Mouse (Mus musculus): Measurements from ENCODE around the gene Nrxn2. TPM values are rescaled to one million over a fixed set of nuclear protein-coding genes. Genes with fewer than 3 reads are reported as not detected.

Gene Nrxn2
- polyA plus RNA-seq, 1 experiment from 2014 or later: 66.5 TPM

DNA sequence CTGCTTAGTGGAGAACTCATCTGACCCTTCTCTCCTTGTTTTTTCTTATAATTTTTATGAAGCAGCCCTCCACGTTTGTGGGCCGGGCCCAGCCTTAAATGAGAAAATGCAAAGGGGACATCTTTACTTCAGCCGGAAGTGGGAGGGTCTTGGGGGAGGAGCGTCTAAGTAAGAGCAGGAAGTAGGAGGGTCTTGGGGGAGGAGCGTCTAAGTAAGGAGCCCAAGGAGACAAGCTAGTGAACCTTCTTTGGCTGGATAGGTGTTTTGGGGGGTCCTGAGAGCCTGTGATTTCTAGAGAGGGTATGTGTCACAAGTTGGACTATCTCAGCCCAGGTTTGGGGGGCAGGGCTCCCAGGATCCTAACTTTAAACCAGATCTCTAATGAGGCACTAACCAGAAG lies 96.9 kb downstream of the Nrxn2 start:
- Histone ChIP-seq H3K9me3 (ENCODE audit: control insufficient read depth, low read length) (no peaks in the 10 kb centered on the region), H3K36me3 (ENCODE audit: control insufficient read depth, insufficient read depth, low read length) (peaks cover 33% of the 10 kb centered on the region), H3K27ac (ENCODE audit: low read depth, low read length) (no peak overlapping the region), H3K4me1 (ENCODE audit: control insufficient read depth, insufficient read depth, low read length) (peaks cover 21% of the 10 kb centered on the region), H3K27me3 (ENCODE audit: control insufficient read depth, insufficient read depth, low read length) (no peaks in the 10 kb centered on the region), H3K4me3 (ENCODE audit: low read depth, low read length) (no peak overlapping the region), H3K9ac (replicated peaks; ENCODE audit: low read depth, low read length) (no peak overlapping the region), H3K4me2 (ENCODE audit: low read depth, low read length) (no peak overlapping the region)
- 65% methylated on average over 5 of the region's 5 CpGs for WGBS
- ATAC-seq (ENCODE audit: low read depth): no peak

- H3K9ac ChIP-seq (replicated peaks; ENCODE audit: low read depth, low read length): no peak overlapping the region
- no peaks in the 10 kb centered on the region for H3K9me3 ChIP-seq (ENCODE audit: control insufficient read depth, low read length)
- no peak overlapping the region for H3K4me2 ChIP-seq (ENCODE audit: low read depth, low read length)
- H3K27me3 ChIP-seq (ENCODE audit: control insufficient read depth, insufficient read depth, low read length): no peaks in the 10 kb centered on the region
- no peak overlapping the region for H3K4me3 ChIP-seq (ENCODE audit: low read depth, low read length)
- peaks cover 21% of the 10 kb centered on the region for H3K4me1 ChIP-seq (ENCODE audit: control insufficient read depth, insufficient read depth, low read length)
- 62% methylated on average over 8 of the region's 8 CpGs for WGBS
- no peak overlapping the region for H3K27ac ChIP-seq (ENCODE audit: low read depth, low read length)
- ATAC-seq (ENCODE audit: low read depth): no peak
- peaks cover 40% of the 10 kb centered on the region for H3K36me3 ChIP-seq (ENCODE audit: control insufficient read depth, insufficient read depth, low read length)
Observed at GRCm38 (mm10) chr19:6516153-6516552, 97.6 kb downstream of the Nrxn2 start.

- 30% methylated on average over 5 of the region's 5 CpGs for WGBS
- H3K4me2 ChIP-seq (ENCODE audit: low read depth, low read length): no peak overlapping the region
- no peak overlapping the region for H3K4me3 ChIP-seq (ENCODE audit: low read depth, low read length)
- H3K36me3 ChIP-seq (ENCODE audit: control insufficient read depth, insufficient read depth, low read length): peaks cover 60% of the 10 kb centered on the region
- peaks cover 17% of the 10 kb centered on the region for H3K4me1 ChIP-seq (ENCODE audit: control insufficient read depth, insufficient read depth, low read length)
- ATAC-seq (ENCODE audit: low read depth): peak; percentile 25
- no peaks in the 10 kb centered on the region for H3K9me3 ChIP-seq (ENCODE audit: control insufficient read depth, low read length)
- H3K27me3 ChIP-seq (ENCODE audit: control insufficient read depth, insufficient read depth, low read length): no peaks in the 10 kb centered on the region
- H3K9ac ChIP-seq (replicated peaks; ENCODE audit: low read depth, low read length): no peak overlapping the region
- H3K27ac ChIP-seq (ENCODE audit: low read depth, low read length): peak overlapping the region; percentile 55
Observed at GRCm38 (mm10) chr19:6518601-6519000, 100.1 kb downstream of the Nrxn2 start.

GRCm38 (mm10) chr19:6519483-6519882 lies 101.0 kb downstream of the Nrxn2 start:
- Histone ChIP-seq H3K4me3 (ENCODE audit: low read depth, low read length) (no peak overlapping the region), H3K9ac (replicated peaks; ENCODE audit: low read depth, low read length) (no peak overlapping the region), H3K9me3 (ENCODE audit: control insufficient read depth, low read length) (no peaks in the 10 kb centered on the region), H3K27ac (ENCODE audit: low read depth, low read length) (no peak overlapping the region), H3K27me3 (ENCODE audit: control insufficient read depth, insufficient read depth, low read length) (no peaks in the 10 kb centered on the region), H3K36me3 (ENCODE audit: control insufficient read depth, insufficient read depth, low read length) (peaks cover 58% of the 10 kb centered on the region), H3K4me1 (ENCODE audit: control insufficient read depth, insufficient read depth, low read length) (peaks cover 17% of the 10 kb centered on the region), H3K4me2 (ENCODE audit: low read depth, low read length) (no peak overlapping the region)
- WGBS: 47% methylated on average over 2 of the region's 2 CpGs
- ATAC-seq (ENCODE audit: low read depth): 0 out of 2 replicates have a peak, but pooled peaks have one; percentile 24

DNA sequence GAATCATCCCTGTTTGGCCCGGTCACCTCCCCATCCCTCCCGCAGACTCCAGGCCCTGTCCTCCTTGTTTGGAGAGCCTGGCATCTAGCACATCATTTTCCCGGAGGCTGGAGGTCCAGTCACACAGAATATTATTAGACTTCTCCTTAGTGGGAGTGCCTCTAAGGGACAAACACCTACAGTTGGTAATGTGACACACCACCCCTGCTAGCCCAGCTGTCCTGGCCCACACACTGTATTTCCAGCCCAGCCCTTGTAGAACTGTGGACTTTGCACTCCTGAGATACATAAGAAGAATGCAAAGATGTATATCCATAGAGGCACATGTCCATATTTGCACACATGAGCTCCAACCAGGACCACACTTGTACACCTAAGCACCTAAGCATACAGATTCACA lies 103.1 kb downstream of the Nrxn2 start:
- no peaks in the 10 kb centered on the region for H3K27me3 ChIP-seq (ENCODE audit: control insufficient read depth, insufficient read depth, low read length)
- H3K9ac ChIP-seq (replicated peaks; ENCODE audit: low read depth, low read length): no peak overlapping the region
- H3K4me3 ChIP-seq (ENCODE audit: low read depth, low read length): no peak overlapping the region
- no peaks in the 10 kb centered on the region for H3K9me3 ChIP-seq (ENCODE audit: control insufficient read depth, low read length)
- peaks cover 17% of the 10 kb centered on the region for H3K4me1 ChIP-seq (ENCODE audit: control insufficient read depth, insufficient read depth, low read length)
- peaks cover 55% of the 10 kb centered on the region for H3K36me3 ChIP-seq (ENCODE audit: control insufficient read depth, insufficient read depth, low read length)
- H3K27ac ChIP-seq (ENCODE audit: low read depth, low read length): no peak overlapping the region
- H3K4me2 ChIP-seq (ENCODE audit: low read depth, low read length): no peak overlapping the region
- ATAC-seq (ENCODE audit: low read depth): no peak
- WGBS: 90% methylated on average over 3 of the region's 3 CpGs

GRCm38 (mm10) chr19:6522289-6522688 lies 103.8 kb downstream of the Nrxn2 start:
- no peaks in the 10 kb centered on the region for H3K27me3 ChIP-seq (ENCODE audit: control insufficient read depth, insufficient read depth, low read length)
- H3K4me1 ChIP-seq (ENCODE audit: control insufficient read depth, insufficient read depth, low read length): peaks cover 17% of the 10 kb centered on the region
- no peak overlapping the region for H3K4me2 ChIP-seq (ENCODE audit: low read depth, low read length)
- WGBS: 96% methylated on average over 14 of the region's 14 CpGs
- H3K9me3 ChIP-seq (ENCODE audit: control insufficient read depth, low read length): no peaks in the 10 kb centered on the region
- no peak for ATAC-seq (ENCODE audit: low read depth)
- no peak overlapping the region for H3K4me3 ChIP-seq (ENCODE audit: low read depth, low read length)
- no peak overlapping the region for H3K27ac ChIP-seq (ENCODE audit: low read depth, low read length)
- no peak overlapping the region for H3K9ac ChIP-seq (replicated peaks; ENCODE audit: low read depth, low read length)
- peaks cover 49% of the 10 kb centered on the region for H3K36me3 ChIP-seq (ENCODE audit: control insufficient read depth, insufficient read depth, low read length)

- ATAC-seq (ENCODE audit: low read depth): no peak
- H3K4me1 ChIP-seq (ENCODE audit: control insufficient read depth, insufficient read depth, low read length): peaks cover 8% of the 10 kb centered on the region; the same call in 1 of the 2 replicates
- peaks cover 41% of the 10 kb centered on the region for H3K36me3 ChIP-seq (ENCODE audit: control insufficient read depth, insufficient read depth, low read length)
- no peak overlapping the region for H3K4me3 ChIP-seq (ENCODE audit: low read depth, low read length)
- H3K4me2 ChIP-seq (ENCODE audit: low read depth, low read length): no peak overlapping the region
- H3K9ac ChIP-seq (replicated peaks; ENCODE audit: low read depth, low read length): no peak overlapping the region
- H3K27ac ChIP-seq (ENCODE audit: low read depth, low read length): no peak overlapping the region
- no peaks in the 10 kb centered on the region for H3K27me3 ChIP-seq (ENCODE audit: control insufficient read depth, insufficient read depth, low read length)
- 86% methylated on average over 4 of the region's 4 CpGs for WGBS
- no peaks in the 10 kb centered on the region for H3K9me3 ChIP-seq (ENCODE audit: control insufficient read depth, low read length)
Observed at GRCm38 (mm10) chr19:6525023-6525422, 106.5 kb downstream of the Nrxn2 start.

DNA sequence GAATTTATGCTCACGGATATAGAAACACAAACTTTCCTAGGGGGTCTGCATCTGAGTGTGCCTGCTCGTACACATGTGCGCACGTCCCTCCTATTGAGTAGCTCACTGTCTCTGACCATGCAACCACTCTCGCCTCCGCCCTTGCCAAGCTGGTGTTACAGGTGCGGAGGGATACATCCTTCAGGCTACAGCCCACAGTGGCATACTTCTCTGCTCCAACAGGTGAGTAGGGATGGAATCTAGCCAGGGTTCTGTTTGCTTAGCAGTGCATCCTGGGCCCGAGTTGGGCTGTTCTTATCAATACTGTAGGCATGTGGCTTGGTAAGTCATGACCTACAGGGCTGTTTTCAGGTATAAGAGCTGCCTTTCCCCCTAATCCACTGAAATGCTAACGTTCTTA lies 107.5 kb downstream of the Nrxn2 start:
- 92% methylated on average over 9 of the region's 9 CpGs for WGBS
- H3K27me3 ChIP-seq (ENCODE audit: control insufficient read depth, insufficient read depth, low read length): no peaks in the 10 kb centered on the region

GRCm38 (mm10) chr19:6527439-6527838 lies 108.9 kb downstream of the Nrxn2 start:
- no peak overlapping the region for H3K9ac ChIP-seq (replicated peaks; ENCODE audit: low read depth, low read length)
- peak overlapping the region; percentile 5; the same call in 1 of the 2 replicates for H3K27ac ChIP-seq (ENCODE audit: low read depth, low read length)
- peaks cover 19% of the 10 kb centered on the region for H3K36me3 ChIP-seq (ENCODE audit: control insufficient read depth, insufficient read depth, low read length)
- no peaks in the 10 kb centered on the region for H3K9me3 ChIP-seq (ENCODE audit: control insufficient read depth, low read length)
- peaks cover 21% of the 10 kb centered on the region for H3K4me1 ChIP-seq (ENCODE audit: control insufficient read depth, insufficient read depth, low read length)
- WGBS: 89% methylated on average over 3 of the region's 3 CpGs
- no peak for ATAC-seq (ENCODE audit: low read depth)
- H3K4me3 ChIP-seq (ENCODE audit: low read depth, low read length): no peak overlapping the region
- no peak overlapping the region for H3K4me2 ChIP-seq (ENCODE audit: low read depth, low read length)
- no peaks in the 10 kb centered on the region for H3K27me3 ChIP-seq (ENCODE audit: control insufficient read depth, insufficient read depth, low read length)

More for the DNA sequence above, 107.5 kb downstream of the Nrxn2 start:
- Histone ChIP-seq H3K4me1 (ENCODE audit: control insufficient read depth, insufficient read depth, low read length) (peaks cover 8% of the 10 kb centered on the region; the same call in 1 of the 2 replicates), H3K27ac (ENCODE audit: low read depth, low read length) (no peak overlapping the region), H3K4me3 (ENCODE audit: low read depth, low read length) (no peak overlapping the region), H3K9me3 (ENCODE audit: control insufficient read depth, low read length) (no peaks in the 10 kb centered on the region), H3K4me2 (ENCODE audit: low read depth, low read length) (no peak overlapping the region), H3K9ac (replicated peaks; ENCODE audit: low read depth, low read length) (no peak overlapping the region), H3K36me3 (ENCODE audit: control insufficient read depth, insufficient read depth, low read length) (peaks cover 31% of the 10 kb centered on the region)
- no peak for ATAC-seq (ENCODE audit: low read depth)
